Mouse (Mus musculus) embryonic facial prominence, embryonic 11.5 days (tissue): ENCODE data around the gene Strn3. TPM values are rescaled to one million over a fixed set of nuclear protein-coding genes. Genes with fewer than 3 reads are reported as not detected.

Source experiments
- ATAC-seq: fragments of 200-750 bp; cut with Nextera tagmentation; replicated peaks from 2 replicates; pipeline ENCODE4 v1.8.0; 2017; ENCODE audit warnings: low read depth; ENCODE audit not compliant: insufficient number of reproducible peaks, low FRiP score, low TSS enrichment
- DNase-seq: peaks from one replicate; pipeline ENCODE4 v3.0.0-alpha.2; 2015; ENCODE audit warnings: low spot score
- H3K27ac ChIP-seq: fragments of 300-500 bp; sonication (generic); replicated peaks from 2 replicates; pipeline ENCODE4 v1.5.1; 2014; ENCODE audit warnings: mild to moderate bottlenecking, low read depth, low read length, control low read depth
- H3K27me3 ChIP-seq: fragments of 300-500 bp; sonication (generic); 2 replicates; pipeline ENCODE4 v1.6.1; 2014; ENCODE audit warnings: mild to moderate bottlenecking, low read length, moderate library complexity, mixed read lengths; ENCODE audit not compliant: control insufficient read depth, insufficient read depth
- H3K36me3 ChIP-seq: fragments of 300-500 bp; sonication (generic); replicated peaks from 2 replicates; pipeline ENCODE4 v1.6.1; 2014; ENCODE audit warnings: low read depth, mild to moderate bottlenecking, low read length, moderate library complexity, mixed read lengths; ENCODE audit not compliant: control insufficient read depth, insufficient read depth
- H3K4me1 ChIP-seq: fragments of 300-500 bp; sonication (generic); 2 replicates; pipeline ENCODE4 v1.6.1; 2014; ENCODE audit warnings: low read length, mixed read lengths; ENCODE audit not compliant: control insufficient read depth, insufficient read depth
- H3K4me2 ChIP-seq: fragments of 300-500 bp; sonication (generic); 2 replicates; pipeline ENCODE4 v1.6.1; 2014; ENCODE audit warnings: low read depth, mild to moderate bottlenecking, control low read depth, low read length, moderate library complexity
- H3K4me3 ChIP-seq: fragments of 300-500 bp; sonication (generic); 2 replicates; pipeline ENCODE4 v1.5.1; 2014; ENCODE audit warnings: low read depth, low read length, control low read depth
- H3K9ac ChIP-seq: fragments of 300-500 bp; sonication (generic); replicated peaks from 2 replicates; pipeline ENCODE4 v1.6.1; 2014; ENCODE audit warnings: mild to moderate bottlenecking, control low read depth, low read length
- H3K9me3 ChIP-seq: fragments of 300-500 bp; sonication (generic); replicated peaks from 2 replicates; pipeline ENCODE4 v1.6.1; 2016; ENCODE audit warnings: mild to moderate bottlenecking, low read length, inconsistent platforms, mixed read lengths; ENCODE audit not compliant: control insufficient read depth
- WGBS: fragments of 180-500 bp; shearing (Covaris S2); extraction: QIAGEN DNeasy Blood & Tissue Kit; methylation state at CpG from one replicate; pipeline ENCODE4 v1.1.7; 2014; 5-methylcytosine and 5-hydroxymethylcytosine counted together
- polyA plus RNA-seq: library from polyadenylated mRNA; unstranded; fragments of >200 nt; fragmentation: Nextera tagmentation; extraction: Ambion mirVana; gene quantifications from 2 replicates; pipeline ENCODE4 v1.2.1, GENCODE M21; 2014

Strn3 gene
- 53.7 and 60.3 TPM in 2 replicates for polyA plus RNA-seq

DNA sequence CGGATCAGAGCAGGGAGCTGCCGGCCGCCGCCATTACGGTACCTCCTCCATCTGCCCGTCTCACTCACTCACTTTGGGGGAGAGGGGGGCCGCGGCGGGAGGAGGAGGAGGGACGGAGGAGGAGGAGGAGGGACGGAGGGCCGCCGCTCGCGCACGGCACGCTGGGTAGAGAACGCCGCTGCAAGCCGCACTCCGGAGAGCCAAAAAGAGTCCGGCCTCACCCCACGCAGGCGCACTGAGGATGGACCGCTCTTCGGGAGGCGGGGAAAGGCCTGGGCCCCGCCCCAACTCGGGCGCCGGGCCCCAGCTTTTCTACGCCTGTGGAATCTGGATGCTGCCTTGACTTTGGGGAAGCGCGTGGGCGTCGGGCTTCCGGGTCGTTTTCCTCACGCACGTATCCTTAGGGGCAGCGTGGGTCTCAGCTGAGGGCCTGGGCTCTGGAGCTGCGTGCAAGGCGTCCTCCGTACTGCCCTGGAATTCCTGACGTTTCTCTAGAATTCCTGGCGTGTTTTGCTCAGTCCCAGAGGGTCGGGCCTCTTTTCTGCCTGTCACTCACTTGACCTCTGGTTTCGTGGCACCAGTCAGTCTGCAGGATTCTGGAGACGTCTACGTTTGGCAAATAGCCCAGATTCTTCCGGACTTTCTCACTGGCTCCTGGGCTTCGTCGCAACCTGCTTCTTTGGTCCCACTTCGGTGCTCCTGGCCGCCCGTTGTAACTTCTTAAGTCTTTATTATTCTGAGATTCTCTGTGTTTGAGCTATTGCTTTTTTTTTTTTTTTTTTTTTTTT is at the start of gene Strn3:
TSS of gene Strn3 (minus strand) at position 53 of the 788 bp plus-strand sequence.
- H3K36me3 ChIP-seq = no peaks in the 10 kb centered on the region
- no peaks in the 10 kb centered on the region for H3K9me3 ChIP-seq
- peak; percentile 97 for DNase-seq
- no peaks in the 10 kb centered on the region for H3K4me1 ChIP-seq
- H3K4me2 ChIP-seq = peak within 1 kb of the TSS; percentile 56
- ATAC-seq = peak; percentile 97
- H3K4me3 ChIP-seq = peak within 1 kb of the TSS; percentile 99
- peak within 1 kb of the TSS; percentile 99 for H3K27ac ChIP-seq
- H3K9ac ChIP-seq = peak within 1 kb of the TSS; percentile 100
- under 1% methylated on average over 48 of the region's 56 CpGs for WGBS
- no peaks in the 10 kb centered on the region for H3K27me3 ChIP-seq

DNA sequence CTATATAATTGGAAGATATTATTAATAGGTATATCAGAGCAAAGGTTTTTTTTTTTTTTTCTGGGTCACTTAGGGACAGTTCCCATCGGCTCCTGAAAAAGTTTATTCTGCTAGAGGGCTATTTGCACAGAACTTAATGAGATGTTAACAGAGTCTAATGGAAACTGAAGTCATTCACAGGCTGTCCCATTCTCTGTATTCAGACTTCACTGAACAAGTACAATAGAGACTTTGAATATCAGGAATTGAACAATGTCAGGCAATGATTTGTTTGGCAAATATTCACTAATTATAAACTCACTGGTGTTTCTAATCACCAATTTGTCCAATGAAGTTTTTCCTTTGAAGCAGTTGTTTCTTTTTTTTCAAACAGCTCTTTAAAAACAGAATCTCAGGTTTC is 45.1 kb upstream of the Strn3 start:
- Histone ChIP-seq H3K27me3 (no peaks in the 10 kb centered on the region), H3K9me3 (no peaks in the 10 kb centered on the region), H3K4me3 (no peak overlapping the region), H3K9ac (no peak overlapping the region), H3K36me3 (no peaks in the 10 kb centered on the region), H3K27ac (no peak overlapping the region), H3K4me1 (no peaks in the 10 kb centered on the region), H3K4me2 (no peak overlapping the region)
- ATAC-seq (no peak), DNase-seq (no peak)
- 71% methylated on average over 1 of the region's 1 CpGs for WGBS

DNA sequence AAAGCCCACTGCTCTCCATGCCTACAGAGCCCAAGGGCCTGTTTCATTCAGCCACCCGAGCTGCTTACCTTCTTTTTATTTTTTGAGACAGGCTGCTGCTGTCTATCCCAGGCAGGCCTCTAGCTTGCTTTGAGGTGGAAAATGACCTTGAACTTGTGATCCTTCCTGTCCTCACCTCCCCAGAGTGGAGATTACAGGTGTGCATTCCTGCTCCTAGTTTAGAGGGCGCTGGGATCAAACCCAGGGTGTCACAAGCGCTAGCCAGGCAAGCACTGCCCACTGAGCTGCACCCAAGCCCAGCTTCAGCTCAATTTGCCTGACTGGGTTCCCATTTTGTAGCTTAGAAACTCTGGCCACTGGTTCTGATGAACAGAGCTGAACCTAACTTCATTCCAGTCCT is 44.7 kb upstream of the Strn3 start:
- 79% methylated on average over 3 of the region's 3 CpGs for WGBS
- ATAC-seq = no peak
- no peaks in the 10 kb centered on the region for H3K36me3 ChIP-seq

DNA sequence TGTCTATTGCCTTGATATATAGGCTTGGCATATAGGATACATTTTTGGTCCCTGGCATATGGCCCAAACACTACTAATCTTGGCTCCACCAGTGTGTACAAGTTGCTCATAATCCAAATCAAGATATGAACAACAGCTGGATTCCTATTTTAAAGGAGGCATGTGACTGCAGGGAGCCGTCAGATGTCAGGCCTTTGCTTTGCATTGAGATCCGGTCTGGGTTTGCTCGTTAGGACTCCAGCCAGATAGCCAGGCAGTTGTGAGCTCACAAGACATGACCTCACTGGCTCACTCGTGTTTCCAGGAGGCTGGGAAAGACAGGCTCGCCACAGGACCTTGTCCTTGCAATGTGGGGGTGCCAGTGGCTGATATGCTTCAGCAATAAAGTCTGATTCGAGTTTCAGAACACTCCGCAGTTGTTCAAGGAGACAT is 44.2 kb upstream of the Strn3 start:
- H3K4me2 ChIP-seq = no peak overlapping the region
- H3K27ac ChIP-seq = no peak overlapping the region
- no peaks in the 10 kb centered on the region for H3K27me3 ChIP-seq
- ATAC-seq = no peak
- no peak for DNase-seq
- no peak overlapping the region for H3K4me3 ChIP-seq
- no peak overlapping the region for H3K9ac ChIP-seq
- 67% methylated on average over 7 of the region's 7 CpGs for WGBS
- no peaks in the 10 kb centered on the region for H3K4me1 ChIP-seq
- H3K36me3 ChIP-seq = no peaks in the 10 kb centered on the region
- H3K9me3 ChIP-seq = no peaks in the 10 kb centered on the region

More for the DNA sequence above, 44.7 kb upstream of the Strn3 start:
- no peak overlapping the region for H3K9ac ChIP-seq
- no peak overlapping the region for H3K27ac ChIP-seq
- H3K4me2 ChIP-seq = no peak overlapping the region
- H3K4me1 ChIP-seq = no peaks in the 10 kb centered on the region
- no peak overlapping the region for H3K4me3 ChIP-seq
- H3K27me3 ChIP-seq = no peaks in the 10 kb centered on the region
- no peak for DNase-seq
- no peaks in the 10 kb centered on the region for H3K9me3 ChIP-seq

DNA sequence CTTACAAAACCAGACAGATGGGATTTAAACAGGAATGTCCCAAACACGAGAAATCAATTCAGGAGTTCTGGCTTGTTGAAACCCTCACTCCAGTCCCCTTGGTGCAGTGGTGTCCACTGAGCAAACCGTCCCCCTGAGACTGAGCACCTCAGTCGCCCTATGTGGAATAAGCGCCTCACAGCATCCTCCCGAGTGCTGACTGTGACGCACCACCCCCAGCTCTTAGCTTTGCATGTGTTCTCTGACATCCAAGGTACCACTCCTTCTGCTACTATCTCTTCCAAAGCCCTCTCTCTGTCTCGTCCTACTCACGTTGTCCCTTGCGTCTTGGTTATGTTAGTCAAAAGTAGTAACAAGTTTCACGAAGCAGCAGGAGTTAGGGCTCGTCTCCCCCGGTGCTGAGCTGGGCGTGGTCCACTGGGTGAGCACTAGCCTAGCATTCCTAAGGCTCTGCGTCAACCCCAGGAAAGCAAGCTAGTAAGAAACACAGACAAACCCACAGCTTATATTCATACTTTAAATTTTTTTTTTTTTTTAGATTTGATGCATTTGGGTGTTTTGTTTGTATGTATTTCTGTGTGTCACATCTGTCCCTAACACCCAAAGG is 43.0 kb upstream of the Strn3 start:
- no peak for ATAC-seq
- WGBS = 85% methylated on average over 14 of the region's 14 CpGs

DNA sequence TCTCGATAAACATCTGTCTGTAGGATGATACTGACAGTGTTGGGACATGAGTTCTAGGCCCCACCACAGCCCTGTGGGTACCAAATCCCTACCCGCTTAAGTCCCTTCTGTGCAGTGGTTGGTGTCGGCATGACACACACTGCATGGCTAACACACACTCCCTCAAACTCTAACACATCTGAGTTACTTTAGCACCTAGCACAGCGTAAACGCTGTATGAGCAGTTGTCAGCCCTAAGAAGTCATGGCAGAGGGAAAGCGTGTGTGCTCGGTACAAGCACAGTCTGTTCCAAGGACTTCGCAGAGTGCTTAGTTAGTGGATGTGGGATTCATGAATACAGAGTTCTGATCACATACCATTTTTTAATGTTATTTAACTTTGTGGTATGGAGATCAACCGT is 38.1 kb upstream of the Strn3 start:
- H3K9me3 ChIP-seq = no peaks in the 10 kb centered on the region
- ATAC-seq (no peak), DNase-seq (no peak)
- whole genome bisulfite sequencing = 92% methylated on average over 9 of the region's 9 CpGs
- no peak overlapping the region for H3K27ac ChIP-seq
- H3K36me3 ChIP-seq = no peaks in the 10 kb centered on the region
- H3K9ac ChIP-seq = no peak overlapping the region
- H3K4me2 ChIP-seq = no peak overlapping the region
- no peaks in the 10 kb centered on the region for H3K4me1 ChIP-seq
- no peak overlapping the region for H3K4me3 ChIP-seq
- no peaks in the 10 kb centered on the region for H3K27me3 ChIP-seq

More for the DNA sequence above, 43.0 kb upstream of the Strn3 start:
- H3K4me3 ChIP-seq = no peak overlapping the region
- no peak overlapping the region for H3K4me2 ChIP-seq
- no peaks in the 10 kb centered on the region for H3K4me1 ChIP-seq
- DNase-seq = no peak
- H3K9me3 ChIP-seq = no peaks in the 10 kb centered on the region
- H3K9ac ChIP-seq = no peak overlapping the region
- H3K36me3 ChIP-seq = no peaks in the 10 kb centered on the region
- H3K27me3 ChIP-seq = no peaks in the 10 kb centered on the region
- no peak overlapping the region for H3K27ac ChIP-seq

DNA sequence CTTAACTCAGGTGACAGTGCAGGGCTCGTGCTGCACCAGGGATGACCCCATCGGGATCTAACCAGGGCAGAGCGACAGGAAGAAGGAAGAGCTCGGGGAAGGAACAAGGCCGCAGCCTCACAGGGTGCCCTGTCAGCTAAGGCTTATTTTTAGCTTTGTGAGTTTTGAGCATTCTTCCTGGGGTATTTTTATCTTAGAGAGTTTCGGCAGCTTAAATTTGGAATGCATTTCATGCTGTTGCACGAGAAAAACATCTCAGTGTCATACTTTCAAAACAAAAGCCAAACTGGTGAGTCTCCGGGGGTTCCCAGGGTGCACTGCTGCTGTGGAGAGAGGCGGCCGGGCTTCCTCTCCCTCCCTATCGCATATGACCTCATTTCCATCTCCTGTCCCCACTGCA is 37.4 kb upstream of the Strn3 start:
- H3K9me3 ChIP-seq = no peaks in the 10 kb centered on the region
- WGBS = 78% methylated on average over 11 of the region's 11 CpGs
- no peak overlapping the region for H3K4me3 ChIP-seq
- no peaks in the 10 kb centered on the region for H3K27me3 ChIP-seq
- H3K27ac ChIP-seq = no peak overlapping the region
- DNase-seq (no peak), ATAC-seq (no peak)
- no peaks in the 10 kb centered on the region for H3K4me1 ChIP-seq
- H3K9ac ChIP-seq = no peak overlapping the region
- no peaks in the 10 kb centered on the region for H3K36me3 ChIP-seq
- H3K4me2 ChIP-seq = no peak overlapping the region

DNA sequence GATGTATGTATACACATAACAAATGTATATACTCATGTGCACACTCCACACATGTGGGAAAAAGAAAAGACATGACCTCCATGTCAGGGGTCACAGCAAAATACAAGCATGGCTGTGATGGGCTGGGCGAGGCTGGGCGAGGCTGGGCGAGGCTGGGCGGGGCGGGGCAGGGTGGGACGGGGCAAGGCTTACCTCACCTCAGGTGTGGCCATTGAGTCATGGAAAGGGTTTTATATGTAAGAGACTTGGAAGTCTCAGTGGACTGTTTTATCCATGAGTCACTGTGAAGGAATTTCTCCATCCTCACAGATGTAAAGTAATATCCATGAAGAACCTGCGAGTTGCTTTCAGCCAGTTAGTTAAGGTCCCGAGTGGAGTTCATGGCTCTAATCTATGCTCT is 30.1 kb upstream of the Strn3 start:
- Histone ChIP-seq H3K9me3 (no peaks in the 10 kb centered on the region), H3K9ac (no peak overlapping the region), H3K36me3 (no peaks in the 10 kb centered on the region), H3K4me2 (no peak overlapping the region), H3K4me3 (no peak overlapping the region), H3K27me3 (no peaks in the 10 kb centered on the region), H3K4me1 (no peaks in the 10 kb centered on the region), H3K27ac (no peak overlapping the region)
- 92% methylated on average over 8 of the region's 8 CpGs for WGBS
- no peak for DNase-seq
- no peak for ATAC-seq
